Mouse (Mus musculus) NIH3T3 (cell line): ENCODE data around the gene Pxdn.
A peak's percentile ranks its signal among the peaks of the same experiment; 100 is the strongest.

Source experiments
- DNase-seq: peaks from one replicate; pipeline ENCODE4 v3.0.0-alpha.2; 2012; ENCODE audit warnings: low read depth

Gene Pxdn

GRCm38 (mm10) chr12:29937308-29937707, at the start of gene Pxdn:
Gene Pxdn, plus strand, starts transcription at chr12:29937608.
- DNase-seq = no peak

DNA sequence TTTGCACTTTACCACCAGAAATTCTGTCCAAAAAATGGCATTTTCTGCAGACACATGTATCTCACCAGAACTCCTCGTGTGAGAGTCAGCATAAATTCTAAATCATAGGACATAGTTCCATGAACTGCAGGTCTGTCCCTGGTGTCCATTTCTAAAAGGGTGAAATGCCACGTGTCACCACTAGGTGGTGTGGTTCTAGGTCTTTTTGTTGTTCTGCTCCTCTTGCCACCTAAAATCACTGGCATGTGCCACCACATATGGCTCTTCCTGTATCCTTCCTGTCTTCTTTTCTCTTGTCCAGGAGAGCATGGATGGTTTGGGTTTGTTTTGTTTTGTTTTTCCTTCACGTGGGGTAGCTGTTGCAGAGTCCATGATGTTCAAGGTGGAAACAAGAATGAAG, 42.7 kb upstream of the Pxdn start:
- DNase-seq = peak; percentile 74

DNA sequence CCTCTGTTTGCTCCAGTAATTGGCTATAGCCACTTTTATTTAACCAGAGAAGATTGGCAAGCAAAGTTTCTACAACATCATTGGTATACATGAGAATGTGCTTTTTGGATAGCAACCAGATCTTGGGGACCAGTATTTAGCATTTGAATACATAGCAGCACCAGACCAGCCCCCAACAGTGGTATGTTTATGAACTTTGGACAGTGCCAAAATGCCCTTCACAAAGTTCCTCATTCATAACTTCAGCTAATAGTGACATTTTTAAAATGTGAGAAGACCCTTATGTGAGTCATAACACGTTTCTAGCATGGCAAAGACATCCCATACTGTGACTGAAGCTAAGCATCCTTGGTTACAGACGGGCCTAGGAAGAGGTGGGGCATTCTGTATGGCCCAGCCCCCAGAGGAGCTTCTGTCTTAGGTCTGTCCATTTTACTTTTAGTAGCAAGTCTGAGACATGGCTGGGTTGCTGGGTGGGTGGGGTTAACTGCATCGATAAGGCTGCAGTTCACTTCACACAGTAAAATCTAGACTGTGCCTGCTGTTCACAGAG, 39.8 kb upstream of the Pxdn start:
- DNase-seq = no peak

GRCm38 (mm10) chr12:29904101-29904874, 33.1 kb upstream of the Pxdn start:
- peak; percentile 20 for DNase-seq

DNA sequence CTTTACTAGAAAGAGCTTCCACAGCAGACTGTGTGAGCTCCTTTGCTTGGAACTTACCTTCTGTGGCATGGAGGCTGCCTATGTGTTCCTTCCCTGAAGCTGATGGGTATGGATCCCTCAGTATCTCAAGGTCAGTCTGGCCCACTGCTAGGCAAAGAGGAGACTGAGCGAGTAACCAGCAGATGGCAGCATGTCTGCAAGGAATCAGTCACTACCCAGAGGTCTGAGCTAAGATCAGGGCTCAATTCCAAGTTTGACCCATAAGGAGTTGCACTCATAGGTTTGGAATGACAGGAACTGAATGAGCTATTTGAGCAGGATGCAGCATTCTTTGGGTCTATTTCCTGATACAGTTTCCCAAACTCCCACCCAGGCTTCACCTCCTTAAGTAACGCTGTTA, 30.4 kb upstream of the Pxdn start:
- peak; percentile 94 for DNase-seq

DNA sequence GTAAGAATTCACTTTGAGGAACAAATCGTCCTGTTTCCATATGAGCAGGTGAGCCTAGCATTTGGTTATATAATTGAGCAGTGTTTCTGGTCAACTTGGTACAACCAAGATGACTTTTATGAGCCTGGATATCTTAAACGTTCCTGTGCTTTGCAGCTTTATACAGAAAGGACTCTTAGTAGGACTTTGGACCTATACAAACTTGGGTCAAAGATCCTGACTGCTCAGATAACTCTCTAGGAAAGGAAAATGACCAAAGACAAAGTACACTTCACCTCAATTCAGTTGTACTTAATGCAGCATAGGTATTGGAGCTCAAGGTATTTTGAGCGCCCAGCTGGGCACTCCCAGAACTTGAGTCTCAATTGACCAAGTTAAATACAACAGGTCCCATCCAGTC, 21.3 kb upstream of the Pxdn start:
- no peak for DNase-seq

GRCm38 (mm10) chr12:29916807-29917206, 20.6 kb upstream of the Pxdn start:
- no peak for DNase-seq

- peak; percentile 55 for DNase-seq
Observed at GRCm38 (mm10) chr12:29920298-29920697, 17.1 kb upstream of the Pxdn start.

DNA sequence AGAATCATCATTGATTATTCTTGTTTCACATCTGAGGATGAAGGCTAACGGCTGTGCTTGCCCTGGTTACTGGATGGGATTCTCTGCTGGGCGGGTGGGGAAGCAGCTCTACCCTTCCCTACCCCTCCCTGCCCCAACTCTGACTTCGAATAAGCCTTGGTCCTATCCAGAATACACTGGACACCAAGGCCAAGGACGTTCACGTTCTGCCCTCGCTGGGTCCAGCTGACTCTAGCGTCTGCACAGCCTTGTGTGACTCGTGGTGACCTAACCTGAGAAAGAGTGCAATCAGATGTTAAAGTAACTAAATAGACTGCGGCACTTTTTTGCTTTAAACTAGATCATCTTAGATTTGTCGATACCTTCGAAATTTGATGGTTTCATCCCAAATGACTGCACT, 15.9 kb upstream of the Pxdn start:
- DNase-seq = no peak

- peak; percentile 87 for DNase-seq
Observed at GRCm38 (mm10) chr12:29926896-29927295, 10.5 kb upstream of the Pxdn start.

GRCm38 (mm10) chr12:29930591-29930990, 6.8 kb upstream of the Pxdn start:
- DNase-seq = no peak

- no peak for DNase-seq
Observed at GRCm38 (mm10) chr12:29932951-29933350, 4.5 kb upstream of the Pxdn start.

DNA sequence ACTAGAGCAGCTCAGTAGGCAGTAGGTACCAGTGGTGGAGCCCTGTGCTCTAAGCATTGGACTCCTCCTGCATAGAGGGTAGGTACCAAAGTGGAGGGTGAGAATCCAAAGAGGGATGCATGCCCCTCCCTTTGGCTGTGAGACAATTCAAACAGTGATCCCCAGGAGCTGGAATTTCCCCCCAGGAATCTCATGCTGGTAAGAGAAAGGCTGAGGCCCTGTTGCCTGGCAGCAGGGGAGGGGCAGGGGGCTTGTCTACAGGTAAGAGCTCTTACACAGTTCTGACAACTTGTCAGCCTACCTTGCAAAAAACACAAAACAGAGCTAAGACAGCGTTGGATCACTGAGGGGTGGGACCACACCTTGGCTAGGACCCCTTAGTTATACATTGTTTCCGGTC, 3.9 kb upstream of the Pxdn start:
- peak; percentile 38 for DNase-seq

- peak; percentile 66 for DNase-seq
Observed at GRCm38 (mm10) chr12:29934120-29934581, 3.3 kb upstream of the Pxdn start.

DNA sequence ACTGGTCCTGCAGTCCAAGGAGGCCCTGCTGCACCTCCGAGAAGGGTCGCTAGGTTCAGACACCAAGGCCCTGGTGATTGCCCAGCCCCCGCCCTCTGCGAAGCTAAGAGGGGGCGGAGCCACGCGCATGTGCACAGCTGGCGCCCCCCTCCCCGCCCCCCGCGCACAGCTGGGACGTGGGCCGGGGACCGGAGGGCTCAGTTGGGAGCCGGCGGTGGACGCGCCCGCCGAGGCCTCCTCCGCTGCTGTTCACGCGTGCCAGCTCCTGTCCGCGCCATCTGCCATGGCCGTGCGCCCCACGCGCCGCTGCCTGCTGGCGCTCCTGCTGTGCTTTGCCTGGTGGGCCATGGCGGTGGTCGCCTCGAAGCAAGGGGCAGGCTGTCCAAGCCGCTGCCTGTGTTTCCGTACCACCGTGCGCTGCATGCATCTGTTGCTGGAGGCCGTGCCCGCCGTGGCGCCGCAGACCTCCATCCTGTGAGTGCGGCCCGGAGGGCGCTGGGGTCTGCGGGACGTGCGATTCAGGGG, 505 bp downstream of the Pxdn start:
- DNase-seq = peak; percentile 86

- peak; percentile 88 for DNase-seq
Observed at GRCm38 (mm10) chr12:29938376-29939041, 1.1 kb downstream of the Pxdn start.

DNA sequence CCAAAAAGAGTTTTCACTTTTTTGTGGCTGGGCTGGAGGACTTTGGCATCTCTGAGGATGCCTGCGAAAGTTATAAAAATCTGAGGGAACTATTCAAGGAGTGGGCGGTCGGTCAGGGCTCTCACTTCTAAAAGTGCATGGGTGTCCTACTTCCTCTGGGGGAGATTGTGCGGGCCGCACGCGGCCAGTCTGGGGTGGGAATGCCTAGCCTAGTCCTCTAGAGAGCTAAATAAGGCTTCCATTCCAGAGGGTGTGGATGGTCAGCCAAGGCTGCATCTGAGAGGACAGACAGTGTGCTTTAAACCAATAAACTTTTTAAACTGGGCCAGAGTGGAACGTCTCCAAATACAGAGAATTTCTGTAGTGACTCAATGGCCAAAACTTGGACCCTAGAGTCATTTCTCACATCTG, 1.9 kb downstream of the Pxdn start:
- DNase-seq = peak; percentile 73

DNA sequence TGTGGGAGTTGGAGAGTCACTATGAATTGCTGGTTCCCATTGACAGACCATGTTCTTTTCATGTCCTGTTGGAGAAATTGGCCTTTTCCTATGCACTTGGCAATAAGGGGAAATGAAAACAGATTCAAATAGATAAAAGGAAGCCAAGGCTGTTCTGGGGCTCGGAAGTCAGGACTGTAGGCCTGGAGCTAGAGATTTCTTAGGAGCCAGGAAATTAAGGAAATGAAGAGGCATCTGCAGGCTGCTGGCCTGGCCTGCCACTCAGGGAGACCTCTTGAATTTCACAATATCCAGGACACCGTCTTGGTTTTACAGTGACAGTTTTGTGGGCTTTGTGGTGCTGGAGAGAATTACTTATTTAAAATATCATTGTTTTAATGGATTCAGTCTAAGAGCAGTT, 5.0 kb downstream of the Pxdn start:
- no peak for DNase-seq

DNA sequence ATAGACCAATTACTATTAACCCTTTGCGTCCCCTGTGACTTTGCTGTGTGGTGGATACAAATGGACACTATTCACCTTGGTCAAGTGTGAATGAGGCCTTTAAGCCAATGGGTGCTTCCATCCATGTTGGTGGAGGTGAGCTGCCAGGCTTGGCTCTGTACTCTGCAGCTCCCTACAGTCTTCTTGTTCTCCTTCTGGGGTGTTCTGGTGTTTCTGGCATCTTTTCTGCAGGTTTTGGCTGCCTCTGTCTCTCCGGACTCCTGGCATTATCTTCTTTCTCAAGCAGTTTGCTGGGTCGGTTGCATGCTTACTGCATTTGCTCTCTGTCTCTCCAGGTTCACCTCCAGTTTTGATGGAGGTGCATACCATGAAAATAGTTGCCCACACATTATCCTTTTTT, 7.2 kb downstream of the Pxdn start:
- no peak for DNase-seq

- no peak for DNase-seq
Observed at GRCm38 (mm10) chr12:29945182-29945743, 7.9 kb downstream of the Pxdn start.

GRCm38 (mm10) chr12:29951043-29951442, 13.6 kb downstream of the Pxdn start:
- no peak for DNase-seq

- no peak for DNase-seq
Observed at GRCm38 (mm10) chr12:29951485-29951884, 14.1 kb downstream of the Pxdn start.

DNA sequence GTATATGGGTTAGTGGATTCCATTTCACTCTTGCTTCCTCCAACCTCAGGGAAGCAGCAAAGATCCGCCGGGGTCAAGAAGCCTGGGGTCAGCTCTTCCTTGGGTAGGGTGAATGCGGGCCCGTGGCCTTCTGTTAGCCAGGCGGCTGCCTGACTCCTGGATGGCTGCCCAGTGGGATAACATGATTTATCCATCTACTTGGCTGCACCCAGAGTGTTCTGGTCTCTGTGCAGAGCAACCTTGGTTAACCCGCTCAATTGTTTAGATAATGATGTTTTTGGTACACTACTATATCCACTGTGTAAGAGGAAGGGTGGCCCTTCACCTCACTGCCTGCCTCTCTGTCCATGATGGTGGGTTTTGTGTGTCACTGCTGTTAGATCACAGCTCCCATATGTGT, 14.7 kb downstream of the Pxdn start:
- peak; percentile 57 for DNase-seq
